Mouse (Mus musculus) left cerebral cortex, postnatal 25 days (tissue): ENCODE data around the gene Tspoap1. TPM values are rescaled to one million over a fixed set of nuclear protein-coding genes. Genes with fewer than 3 reads are reported as not detected.

Source experiments
- DNase-seq, 2 experiments: peaks; one replicate each; pipeline ENCODE4 v3.0.0; 2022; ENCODE audit warnings: low spot score in 2 of 2, mixed read lengths in 1 of 2
- intact Hi-C: fragments of 180-260 bp; cut with DNase I; formaldehyde crosslinking; loops from one replicate; pipeline ENCODE4 v1.15.1; 2025
- total RNA-seq, 2 experiments: library from RNA; stranded (reverse); gene quantifications; 2 replicates each; pipeline ENCODE4 v1.2.3; 2021

The Tspoap1 gene
- 100 to 1,000 TPM; 165 to 189 TPM for total RNA-seq

DNA sequence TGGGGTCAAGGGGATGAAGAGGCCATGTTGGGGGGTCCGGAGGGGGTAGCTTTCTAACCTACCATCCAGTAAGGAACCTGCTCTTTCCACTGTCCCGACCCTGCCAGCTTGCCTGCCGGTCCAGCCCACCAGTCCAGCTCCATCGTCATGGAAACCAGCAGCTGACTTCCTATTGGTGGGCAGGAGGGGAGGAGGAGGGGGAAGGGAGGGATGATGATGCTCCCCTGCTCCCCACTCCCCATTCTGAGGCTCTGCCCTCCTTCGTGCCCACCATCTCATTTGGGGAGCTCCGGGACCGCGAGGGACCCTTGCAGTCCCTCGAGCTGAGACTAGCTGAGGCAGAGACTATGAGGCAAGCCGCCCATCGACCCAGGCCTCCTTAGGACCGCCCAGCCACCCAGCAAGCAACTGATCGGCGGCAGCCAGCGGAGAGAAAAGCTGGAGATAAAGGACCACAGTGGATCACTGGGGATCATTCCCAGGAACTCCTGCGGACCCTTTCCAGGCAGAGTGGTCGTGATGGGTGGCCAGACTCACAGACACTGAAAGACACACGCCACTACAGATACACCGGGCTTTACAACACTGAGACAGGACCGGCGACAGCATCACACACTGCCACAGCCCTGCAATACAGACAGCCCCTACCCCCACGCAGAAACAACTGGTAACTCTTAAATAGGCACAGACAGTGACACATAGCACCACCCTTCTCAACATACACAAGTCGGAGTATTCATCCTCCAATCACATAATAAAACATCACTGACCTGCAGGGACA, at the start of gene Tspoap1:
Gene Tspoap1 (plus strand): TSS at position 241 of the 781 bp plus-strand sequence.
- peak; percentile 75 to 91 for DNase-seq
- intact Hi-C loops, result loop anchor here (2.0 to 5.0 kb wide), 3 partner anchors 98 to 163 kb away; partner anchors contain the start of gene Rnf43

DNA sequence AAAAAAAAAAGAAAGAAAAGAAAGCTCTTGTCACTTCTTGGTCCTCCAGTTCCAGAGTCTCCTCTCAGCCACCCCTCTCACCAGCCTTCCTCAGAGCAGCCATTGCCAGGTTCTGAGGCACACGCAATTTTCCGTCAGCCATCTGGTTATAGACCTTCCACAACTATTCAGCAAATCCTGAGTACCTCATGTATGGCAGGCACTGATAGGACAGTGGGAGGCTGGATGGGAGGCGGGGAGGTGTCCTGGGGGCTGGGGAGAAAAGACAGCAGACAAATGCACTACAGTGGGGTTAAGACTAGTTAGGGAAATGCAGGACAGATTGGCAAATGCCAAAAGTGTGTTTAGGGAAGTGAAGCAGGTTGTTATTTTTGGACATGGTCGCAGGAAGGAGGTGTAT, 48.2 kb upstream of the Tspoap1 start:
- intact Hi-C loops, result no loop called here

DNA sequence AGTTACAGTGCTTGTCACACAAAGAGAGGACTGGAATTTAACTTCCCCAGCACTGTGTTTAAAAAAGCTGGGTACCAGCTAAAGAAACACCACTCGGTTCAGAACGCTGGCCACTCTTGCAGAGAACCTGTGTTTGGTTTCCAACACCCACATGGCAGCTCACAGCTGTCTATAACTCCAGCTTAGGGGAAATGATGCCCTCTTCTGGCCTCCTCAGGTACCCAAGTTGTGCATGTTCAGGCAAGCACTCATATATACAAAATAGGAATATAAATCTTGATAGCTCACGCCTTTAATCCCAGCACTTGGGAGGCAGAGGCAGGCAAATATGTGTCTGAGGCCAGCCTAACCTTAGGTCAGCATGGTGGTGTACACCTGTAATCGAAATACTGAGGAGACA, 44.3 kb upstream of the Tspoap1 start:
- intact Hi-C loops, result no loop called here
- no peak for DNase-seq

More for the DNA sequence above, 48.2 kb upstream of the Tspoap1 start:
- DNase-seq, result no peak

DNA sequence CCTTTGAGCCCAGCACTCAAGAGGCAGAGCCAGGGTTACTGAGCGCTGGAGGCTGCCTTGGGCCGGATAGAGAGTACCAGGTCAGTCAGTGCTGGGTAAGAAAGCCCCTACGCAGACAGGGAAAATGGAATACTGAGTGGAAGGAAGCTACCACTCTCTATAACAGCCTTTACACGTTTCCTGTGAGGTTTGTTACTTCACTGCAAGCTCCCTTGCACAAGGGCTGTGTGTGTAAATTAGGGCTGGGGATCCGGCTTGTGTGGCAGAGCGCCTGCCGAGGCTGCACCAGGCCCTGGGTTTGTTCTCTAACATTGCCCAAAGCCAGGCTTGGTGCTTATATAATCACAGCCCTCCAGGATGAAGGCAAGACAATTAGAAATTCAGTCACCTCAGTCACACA, 40.8 kb upstream of the Tspoap1 start:
- intact Hi-C loops, result no loop called here
- DNase-seq, result no peak

DNA sequence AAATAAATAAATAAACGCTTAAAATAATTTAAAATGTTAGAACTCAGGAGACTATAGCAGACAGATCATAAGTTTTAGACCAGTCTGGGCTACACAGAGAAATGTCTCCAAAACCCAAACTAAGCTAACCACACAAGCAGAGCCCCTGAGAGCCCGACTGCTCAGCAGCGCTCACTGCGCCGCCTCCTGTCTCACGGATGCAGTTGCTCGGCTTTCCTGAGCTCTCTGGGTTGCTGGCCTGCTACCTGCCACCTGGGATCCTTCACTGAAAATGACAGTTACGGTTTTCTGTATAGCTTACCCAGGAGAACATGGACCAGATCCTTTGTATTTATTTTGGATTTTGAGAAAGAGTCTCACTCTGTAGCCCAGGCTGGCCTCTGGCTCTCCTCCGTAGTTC, 40.0 kb upstream of the Tspoap1 start:
- intact Hi-C loops, result no loop called here

DNA sequence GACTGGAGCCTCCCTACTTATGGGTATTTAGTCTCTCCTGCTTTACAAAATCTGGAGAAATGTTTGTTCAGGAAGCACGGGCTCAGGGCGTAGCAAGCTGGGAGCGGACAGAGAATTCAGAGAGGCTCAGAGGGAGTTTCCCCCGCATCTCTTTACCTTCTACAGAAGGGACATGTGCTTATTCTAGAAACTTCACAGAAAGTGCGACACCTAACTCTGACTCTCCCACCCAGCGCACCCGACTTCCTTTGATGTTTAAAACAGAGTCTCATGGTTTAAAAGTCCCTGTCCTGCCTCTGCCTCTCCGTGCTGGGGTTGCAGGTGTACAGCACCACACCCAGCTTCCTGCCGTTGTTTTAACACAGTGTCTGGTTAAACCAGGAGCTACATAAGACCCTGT, 39.5 kb upstream of the Tspoap1 start:
- intact Hi-C loops, result no loop called here
- no peak for DNase-seq

More for the DNA sequence above, 40.0 kb upstream of the Tspoap1 start:
- DNase-seq, result no peak

DNA sequence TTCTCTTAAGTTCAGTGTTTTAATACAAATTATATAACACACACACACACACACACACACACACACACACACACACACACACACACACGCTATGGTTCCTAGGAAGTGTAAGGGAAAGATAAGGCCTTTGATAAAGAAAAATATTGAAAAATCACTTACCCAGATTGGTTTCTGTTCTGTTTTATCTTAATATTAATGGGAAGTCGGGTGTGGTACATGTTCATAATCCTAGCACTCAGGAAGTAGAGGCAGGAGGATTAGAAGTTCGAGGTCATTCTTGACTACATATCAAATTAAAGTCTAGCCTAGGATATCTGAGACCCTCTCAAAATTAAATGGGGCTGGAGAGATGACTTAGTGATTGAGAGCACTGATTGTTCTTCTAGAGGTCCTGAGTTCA, 38.2 kb upstream of the Tspoap1 start:
- intact Hi-C loops, result no loop called here
- no peak for DNase-seq

GRCm38 (mm10) chr11:87722891-87723290, 37.5 kb upstream of the Tspoap1 start:
- intact Hi-C loops, result no loop called here
- no peak for DNase-seq

DNA sequence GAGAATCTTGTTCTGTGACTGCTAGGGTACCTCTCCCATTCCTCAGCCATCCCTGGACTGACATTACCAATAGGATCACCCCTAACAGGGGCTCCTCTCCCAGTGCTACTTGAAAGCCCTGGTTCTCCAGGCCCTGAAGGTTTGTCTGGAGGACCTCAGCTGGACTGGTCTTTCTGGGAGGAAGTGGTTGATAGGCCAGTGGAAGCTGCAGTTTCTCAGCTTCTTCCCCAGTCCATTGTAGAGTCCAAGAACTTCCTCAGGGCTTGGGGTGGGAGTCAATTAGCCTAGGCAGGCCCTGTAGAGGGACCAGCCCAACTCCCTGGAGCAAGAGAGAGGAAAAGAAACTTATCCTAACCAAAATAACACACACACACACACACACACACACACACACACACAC, 34.8 kb upstream of the Tspoap1 start:
- intact Hi-C loops, result no loop called here

GRCm38 (mm10) chr11:87725964-87726562, 34.3 kb upstream of the Tspoap1 start:
- intact Hi-C loops, result no loop called here
- no peak for DNase-seq

More for the DNA sequence above, 34.8 kb upstream of the Tspoap1 start:
- DNase-seq, result no peak

GRCm38 (mm10) chr11:87727021-87727420, 33.3 kb upstream of the Tspoap1 start:
- no peak for DNase-seq
- intact Hi-C loops, result no loop called here

DNA sequence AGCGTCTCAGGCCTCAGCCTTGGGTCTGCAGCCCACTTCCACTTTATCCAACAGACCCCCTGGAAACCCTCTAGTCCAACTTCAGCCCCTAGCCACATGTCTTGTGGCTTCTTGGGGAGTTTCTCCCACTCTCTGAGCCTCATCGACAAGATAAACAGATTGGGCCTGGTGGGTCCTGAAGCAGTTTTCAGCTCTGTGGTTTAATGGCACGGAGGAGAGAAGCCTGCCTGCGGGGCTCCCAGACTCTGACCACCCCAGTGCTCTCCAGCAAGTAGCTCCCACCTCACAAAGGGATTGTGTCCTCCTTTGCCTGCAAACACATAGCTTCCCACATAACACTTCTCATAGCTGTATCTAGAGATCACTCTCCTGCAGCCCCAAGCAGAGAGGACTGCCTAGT, 32.9 kb upstream of the Tspoap1 start:
- intact Hi-C loops, result no loop called here
- DNase-seq, result no peak

DNA sequence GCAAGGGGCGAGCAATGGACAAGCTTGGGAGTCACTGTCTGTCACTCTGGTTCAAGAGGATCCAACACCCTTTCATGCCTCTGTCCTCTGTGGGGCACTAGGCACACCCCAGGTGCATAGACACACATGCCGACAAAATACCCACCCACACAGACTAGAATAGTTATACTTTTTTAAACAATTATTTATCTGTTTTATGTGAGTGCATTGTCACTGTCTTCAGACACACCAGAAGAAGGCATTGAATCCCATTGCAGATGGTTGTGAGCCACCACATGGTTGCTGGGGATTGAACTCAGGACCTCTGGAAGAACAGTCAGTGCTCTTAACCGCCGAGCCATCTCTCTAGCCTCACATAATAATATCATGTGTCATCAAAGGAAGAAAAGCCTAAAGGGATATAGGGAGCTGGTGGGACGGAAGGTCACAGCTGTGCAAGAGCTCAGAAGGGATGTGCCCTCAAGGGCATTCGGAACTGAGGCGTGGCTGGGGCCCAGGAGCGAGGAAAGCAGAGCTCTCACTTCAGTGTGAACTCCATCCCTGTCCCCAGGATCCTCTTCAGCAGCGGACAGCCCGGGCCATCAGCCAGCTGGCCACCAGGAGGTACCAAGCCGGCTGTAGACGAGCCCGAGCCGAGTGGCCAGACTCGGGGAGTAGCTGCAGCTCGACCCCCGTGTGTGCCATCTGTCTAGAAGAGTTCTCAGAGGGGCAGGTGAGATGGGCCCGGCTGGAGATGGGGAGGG, 31.3 kb upstream of the Tspoap1 start:
- intact Hi-C loops, result no loop called here

GRCm38 (mm10) chr11:87729593-87730185, 30.7 kb upstream of the Tspoap1 start:
- intact Hi-C loops, result no loop called here
- no peak for DNase-seq

More for the DNA sequence above, 31.3 kb upstream of the Tspoap1 start:
- DNase-seq, result no peak

- intact Hi-C loops, result no loop called here
- no peak for DNase-seq
Measured at GRCm38 (mm10) chr11:87730652-87731310, 29.6 kb upstream of the Tspoap1 start.

DNA sequence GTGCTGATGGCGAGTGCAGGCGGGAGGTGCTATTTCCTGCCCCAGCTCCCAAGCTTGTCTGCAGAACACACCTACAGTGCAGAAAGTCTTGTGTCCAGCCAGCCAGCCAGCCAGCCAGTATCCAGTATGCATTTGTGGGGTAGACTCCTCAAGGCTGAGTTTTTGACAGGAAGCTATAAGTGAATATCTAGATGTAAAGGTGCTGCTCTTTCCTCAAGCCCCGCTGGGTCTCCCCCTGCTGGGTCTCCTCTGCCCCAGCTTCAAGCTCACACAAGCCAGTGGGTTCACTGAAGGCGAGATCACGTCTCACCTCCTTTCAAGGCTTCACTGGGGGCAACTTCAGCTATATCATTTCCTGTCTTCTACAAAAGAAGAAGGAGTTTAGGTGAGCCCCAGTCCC, 26.0 kb upstream of the Tspoap1 start:
- DNase-seq, result no peak
- intact Hi-C loops, result no loop called here

DNA sequence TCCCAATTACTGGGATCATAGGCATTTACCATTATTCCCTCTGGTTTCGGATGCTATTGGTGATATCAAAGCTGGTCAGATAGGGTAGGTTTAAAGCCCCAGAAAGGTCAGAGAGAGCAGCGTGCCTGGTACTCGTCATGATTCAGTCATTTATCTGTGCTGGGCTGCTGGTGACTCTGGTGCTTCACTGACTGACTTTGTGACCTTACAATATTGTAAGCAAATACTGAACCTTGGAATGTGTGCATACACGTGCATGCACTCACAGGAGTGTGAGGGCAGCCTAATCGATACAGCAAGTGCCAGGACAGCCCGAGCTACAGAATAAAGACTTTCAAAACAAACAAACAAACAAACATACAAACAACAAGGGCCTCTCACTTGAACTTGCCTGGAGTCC, 24.6 kb upstream of the Tspoap1 start:
- no peak for DNase-seq
- intact Hi-C loops, result loop anchor here (2.0 kb wide), 1 partner anchor 27 kb away; no protein-coding TSS in a partner anchor

GRCm38 (mm10) chr11:87736647-87737134, 23.6 kb upstream of the Tspoap1 start:
- intact Hi-C loops, result loop anchor here (1.0 to 2.0 kb wide), 2 partner anchors 26 to 74 kb away; partner anchors contain the start of gene Rnf43
- DNase-seq, result peak in 1 of 2 experiments; percentile 48

- peak; percentile 93 to 95 for DNase-seq
- intact Hi-C loops, result loop anchor here (1.0 to 2.0 kb wide), 2 partner anchors 26 to 75 kb away; partner anchors contain the start of gene Rnf43
Measured at GRCm38 (mm10) chr11:87737175-87737740, 23.1 kb upstream of the Tspoap1 start, which contains the start of gene Supt4a. Supt4a (plus strand) TSS chr11:87737552.
